Mouse (Mus musculus) v-Abl transformed pro-B cells (cell line): ENCODE results near the gene Pak4.
"Not testable (repeated sequence)": the region's sequence is repeated elsewhere in the genome, so short reads cannot be mapped to it uniquely, and the experiment has no call there.

Experiments
- in situ Hi-C, 2 experiments: fragments of 400-800 bp; cut with MboI; formaldehyde crosslinking; loops; one replicate each; pipeline ENCODE4 v1.15.1; 2025; ENCODE audit not compliant: unreplicated experiment in 2 of 2

Gene Pak4

GRCm38 (mm10) chr7:28527922-28528719 is 69.9 kb downstream of the Pak4 start:
- in situ Hi-C loops: loop anchor here in 1 of 2 experiments (5.0 kb wide), 2 partner anchors 74 to 81 kb away; no protein-coding TSS in a partner anchor

DNA sequence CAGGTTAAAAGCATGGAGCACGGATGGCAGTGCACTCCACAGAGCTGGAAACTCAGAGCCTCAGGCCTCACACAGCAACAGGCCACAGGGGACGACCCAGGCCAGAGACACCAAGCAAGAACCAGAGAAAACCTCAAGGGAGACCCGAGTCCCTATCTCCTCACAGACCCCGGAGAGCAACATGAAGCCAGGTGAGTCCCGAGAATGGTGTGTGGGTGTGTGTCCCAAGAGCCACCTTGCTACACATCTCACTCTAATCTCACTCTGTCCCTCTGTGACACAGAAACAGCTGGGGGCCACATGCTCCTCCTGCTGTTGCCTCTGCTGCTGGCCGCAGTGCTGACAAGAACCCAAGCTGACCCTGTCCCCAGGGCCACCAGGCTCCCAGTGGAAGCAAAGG is 75.4 kb downstream of the Pak4 start, which contains the start of gene Ifnl3:
Gene Ifnl3 (plus strand): TSS at position 301 of the 400 bp plus-strand sequence.
- in situ Hi-C loops: not testable (repeated sequence)

- in situ Hi-C loops: no loop called here
Observed at GRCm38 (mm10) chr7:28511441-28511840, 86.5 kb downstream of the Pak4 start.

DNA sequence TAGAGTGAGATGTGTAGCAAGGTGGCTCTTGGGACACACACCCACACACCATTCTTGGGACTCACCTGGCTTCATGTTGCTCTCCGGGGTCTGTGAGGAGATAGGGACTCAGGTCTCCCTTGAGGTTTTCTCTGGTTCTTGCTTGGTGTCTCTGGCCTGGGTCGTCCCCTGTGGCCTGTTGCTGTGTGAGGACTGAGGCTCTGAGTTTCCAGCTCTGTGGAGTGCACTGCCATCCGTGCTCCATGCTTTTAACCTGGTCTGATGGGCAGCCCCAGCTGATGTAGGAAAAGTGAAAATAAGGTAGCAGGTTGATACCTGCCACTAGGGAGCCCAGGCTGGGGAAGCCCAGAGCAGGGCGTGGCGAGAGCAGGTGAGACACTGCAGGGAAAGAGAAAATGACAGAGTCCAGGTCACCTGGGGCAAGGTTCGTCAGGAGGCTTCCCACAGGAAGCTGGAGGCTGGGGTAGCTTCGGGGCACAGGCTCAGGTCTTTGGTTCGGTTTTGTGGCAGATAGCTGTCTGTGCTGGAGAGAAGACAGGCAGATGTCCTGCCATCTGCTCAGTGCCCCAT is 87.5 kb downstream of the Pak4 start, which contains the start of gene Ifnl2:
Gene Ifnl2 (minus strand): TSS at position 51 of the 570 bp plus-strand sequence.
- in situ Hi-C loops: not testable (repeated sequence)

- in situ Hi-C loops: not testable (repeated sequence)
Observed at GRCm38 (mm10) chr7:28509121-28509520, 88.9 kb downstream of the Pak4 start.
